Mouse (Mus musculus) cerebellum, adult 2 months (tissue): Measurements from ENCODE around the gene Slc12a7.

Experiments used
- CTCF ChIP-seq: fragments of 200-500 bp; IDR thresholded peaks from 2 replicates; pipeline ENCODE4 v1.5.1; 2011; ENCODE audit warnings: low read depth, mild to moderate bottlenecking, control low read depth, low read length, moderate library complexity, borderline replicate concordance; ENCODE audit not compliant: insufficient read depth
- POLR2A ChIP-seq: fragments of 200-500 bp; IDR thresholded peaks from 2 replicates; pipeline ENCODE4 v1.6.1; 2011; ENCODE audit warnings: low read length, control low read depth, borderline replicate concordance; ENCODE audit not compliant: insufficient read depth

DNA sequence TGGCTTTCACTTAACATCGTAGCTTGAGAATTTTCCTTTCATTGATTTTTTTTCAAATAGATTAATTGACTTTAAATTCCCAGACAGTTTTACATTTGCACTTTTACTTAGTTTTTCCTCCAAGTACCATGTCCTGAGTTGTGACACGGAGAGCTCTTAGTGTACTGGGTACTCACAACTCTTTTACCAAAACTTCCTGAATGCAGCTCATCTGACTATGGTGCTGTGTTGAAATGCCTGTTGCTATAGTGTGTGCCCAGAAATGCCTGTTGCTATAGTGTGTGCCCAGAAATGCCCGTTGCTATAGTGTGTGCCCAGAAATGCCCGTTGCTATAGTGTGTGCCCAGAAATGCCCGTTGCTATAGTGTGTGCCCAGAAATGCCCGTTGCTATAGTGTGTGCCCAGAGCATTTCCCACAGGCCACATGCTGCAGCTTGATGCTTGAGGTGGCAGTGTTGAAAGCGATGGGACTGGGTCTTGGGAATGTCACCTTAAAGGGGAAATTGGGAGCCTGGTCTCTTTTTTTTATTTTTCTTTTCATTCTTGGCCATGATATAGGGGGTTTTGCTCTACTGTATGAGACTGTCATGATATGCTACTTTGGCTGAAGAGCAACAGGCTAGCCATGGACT, 28.1 kb upstream of the Slc12a7 start, which contains the start of gene Slc6a19:
- TF ChIP-seq POLR2A (no peak), CTCF (no peak)
